Mouse (Mus musculus): ENCODE measurements around the gene Ube2e3. TPM values are rescaled to one million over a fixed set of nuclear protein-coding genes. Genes with fewer than 3 reads are reported as not detected.

Gene Ube2e3
- polyA plus RNA-seq (2015; fragmentation: Illumina TruSeq; extraction: RNeasy Lipid Tissue Mini Kit (QIAGEN cat#74804); ENCODE audit: low read depth, low replicate concordance), result 114 TPM

DNA sequence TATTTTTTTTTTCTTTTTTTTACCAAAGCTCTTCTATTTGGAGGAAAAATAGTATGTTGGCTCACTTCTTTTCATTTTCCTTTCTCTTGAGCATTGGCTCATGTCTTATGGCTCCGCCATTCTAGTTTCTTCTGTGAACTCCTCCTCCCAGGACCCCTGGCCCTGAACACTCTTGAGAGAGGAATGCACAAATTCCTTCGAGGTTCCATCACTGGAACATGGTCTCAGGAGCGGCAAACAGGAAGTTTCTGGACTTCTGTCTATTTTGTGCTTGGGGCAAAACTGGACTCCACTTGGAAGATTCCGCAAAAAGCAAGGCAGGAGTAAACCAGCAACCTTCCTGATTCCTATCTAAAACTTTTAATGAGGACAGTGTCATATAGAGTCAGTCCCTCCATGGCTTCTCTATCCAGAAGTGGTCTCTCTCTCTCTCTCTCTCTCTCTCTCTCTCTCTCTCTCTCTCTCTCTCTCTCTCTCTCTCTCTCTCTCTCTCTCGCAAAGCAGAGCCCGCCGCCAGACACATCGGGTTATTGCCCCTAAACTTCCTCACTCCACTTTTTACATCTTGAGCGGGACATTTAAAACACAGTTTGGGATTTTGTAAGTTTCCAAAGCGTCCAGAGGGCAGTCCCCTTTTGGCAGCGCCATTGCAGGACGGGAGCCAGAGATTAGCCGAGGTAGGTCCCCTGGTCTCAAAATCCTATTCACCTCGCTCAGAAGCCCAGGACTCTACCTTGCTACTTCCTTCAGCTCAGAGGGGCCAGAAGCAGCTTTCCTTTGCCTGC lies at the start of gene Ube2e3:
Gene Ube2e3, plus strand, starts transcription at position 399 of the 785 bp plus-strand sequence.

